Mouse (Mus musculus) MEL (cell line): ENCODE measurements at regions not wholly inside any gene's neighbourhood (a gene's known extent, or its start where the extent isn't known, plus 50 kb on each side); places are given as distances from the start of the nearest gene placed in this dataset.

Experiments used
- DNase-seq: peaks from one replicate; pipeline ENCODE4 v3.0.0; 2011; ENCODE audit warnings: low read depth, low spot score
- H3K27ac ChIP-seq: 2 replicates; pipeline ENCODE4 v1.5.1; 2012; ENCODE audit warnings: low read depth, mild to moderate bottlenecking, control low read depth, low read length, moderate library complexity; ENCODE audit not compliant: control insufficient read depth
- H3K27me3 ChIP-seq, 2 experiments: fragments of 150-350 bp in 1 of 2; sonication (generic) in 1 of 2; 2 replicates each; pipeline ENCODE4 v1.6.1; 2012; ENCODE audit warnings: low read length in 2 of 2, mild to moderate bottlenecking in 2 of 2, improper control_type of control experiment in 1 of 2, moderate library complexity in 1 of 2; ENCODE audit not compliant: insufficient read depth in 2 of 2, control insufficient read depth in 1 of 2
- H3K36me3 ChIP-seq, 2 experiments: 2 replicates each; pipeline ENCODE4 v1.6.1; 2012 to 2014; ENCODE audit warnings: low read length in 2 of 2, improper control_type of control experiment in 1 of 2, inconsistent platforms in 1 of 2, mild to moderate bottlenecking in 1 of 2; ENCODE audit not compliant: insufficient read depth in 2 of 2, control insufficient read depth in 1 of 2
- H3K4me1 ChIP-seq, 2 experiments: fragments of 150-350 bp in 1 of 2; sonication (generic) in 1 of 2; 2 replicates each; pipeline ENCODE4 v1.6.1; 2012; ENCODE audit warnings: low read length in 2 of 2, improper control_type of control experiment in 1 of 2, mild to moderate bottlenecking in 1 of 2; ENCODE audit not compliant: insufficient read depth in 2 of 2, control insufficient read depth in 1 of 2
- H3K4me3 ChIP-seq, 2 experiments: fragments of 150-350 bp in 1 of 2; sonication (generic) in 1 of 2; 2 replicates each; pipeline ENCODE4 v1.5.1; 2012; ENCODE audit warnings: low read depth in 2 of 2, low read length in 2 of 2, mild to moderate bottlenecking in 2 of 2, moderate library complexity in 2 of 2, control low read depth in 1 of 2, improper control_type of control experiment in 1 of 2; ENCODE audit not compliant: control insufficient read depth in 1 of 2, insufficient read depth in 1 of 2
- H3K79me2 ChIP-seq: 2 replicates; pipeline ENCODE4 v1.6.1; 2012; ENCODE audit warnings: mild to moderate bottlenecking, low read length, moderate library complexity; ENCODE audit not compliant: control insufficient read depth, poor library complexity, insufficient read depth
- H3K9ac ChIP-seq: 2 replicates; pipeline ENCODE4 v1.6.1; 2012; ENCODE audit warnings: low read depth, mild to moderate bottlenecking, control low read depth, low read length, moderate library complexity; ENCODE audit not compliant: control insufficient read depth, poor library complexity, severe bottlenecking
- H3K9me3 ChIP-seq: fragments of 150-350 bp; sonication (generic); replicated peaks from 2 replicates; pipeline ENCODE4 v1.6.1; 2012; ENCODE audit warnings: mild to moderate bottlenecking, low read length, improper control_type of control experiment, moderate library complexity; ENCODE audit not compliant: insufficient read depth
- CHD1 ChIP-seq: IDR thresholded peaks from 2 replicates; pipeline ENCODE4 v1.6.1; 2012; ENCODE audit warnings: low read depth, mild to moderate bottlenecking, inconsistent platforms, low read length, improper control_type of control experiment
- ELF1 ChIP-seq: IDR thresholded peaks from 2 replicates; pipeline ENCODE4 v1.6.1; 2014; ENCODE audit warnings: low read depth, mild to moderate bottlenecking, inconsistent platforms, low read length, improper control_type of control experiment, moderate library complexity
- EP300 ChIP-seq, 2 experiments: IDR thresholded peaks; 2 replicates each; pipeline ENCODE4 v1.6.1; 2011; ENCODE audit warnings: improper control_type of control experiment in 2 of 2, low read length in 2 of 2, low read depth in 1 of 2, mild to moderate bottlenecking in 1 of 2
- ETS1 ChIP-seq: IDR thresholded peaks from 2 replicates; pipeline ENCODE4 v1.6.1; 2012; ENCODE audit warnings: low read depth, mild to moderate bottlenecking, inconsistent platforms, low read length, improper control_type of control experiment, moderate library complexity
- GABPA ChIP-seq: IDR thresholded peaks from 2 replicates; pipeline ENCODE4 v1.6.1; 2012; ENCODE audit warnings: low read depth, mild to moderate bottlenecking, inconsistent platforms, low read length, improper control_type of control experiment, moderate library complexity
- GATA1 ChIP-seq: IDR thresholded peaks from 2 replicates; pipeline ENCODE4 v1.6.1; 2011; ENCODE audit warnings: low read depth, low read length, improper control_type of control experiment
- HCFC1 ChIP-seq: IDR thresholded peaks from 2 replicates; pipeline ENCODE4 v1.6.1; 2012; ENCODE audit warnings: low read depth, mild to moderate bottlenecking, inconsistent platforms, low read length, improper control_type of control experiment, moderate library complexity
- MEF2A ChIP-seq: IDR thresholded peaks from 2 replicates; pipeline ENCODE4 v1.6.1; 2014; ENCODE audit warnings: low read depth, mild to moderate bottlenecking, inconsistent platforms, low read length, improper control_type of control experiment; ENCODE audit not compliant: poor library complexity, insufficient replicate concordance, severe bottlenecking; ENCODE audit errors: extremely low read depth
- MXI1 ChIP-seq: IDR thresholded peaks from 2 replicates; pipeline ENCODE4 v1.6.1; 2011; ENCODE audit warnings: mild to moderate bottlenecking, low read depth, low read length, improper control_type of control experiment
- NELFE ChIP-seq: IDR thresholded peaks from 2 replicates; pipeline ENCODE4 v1.6.1; 2011; ENCODE audit warnings: low read depth, low read length, improper control_type of control experiment
- POLR2AphosphoS2 ChIP-seq: IDR thresholded peaks from 2 replicates; pipeline ENCODE4 v1.6.1; 2011; ENCODE audit warnings: low read length, improper control_type of control experiment
- POLR2AphosphoS5 ChIP-seq: IDR thresholded peaks from 2 replicates; pipeline ENCODE4 v1.6.1; 2012; ENCODE audit warnings: low read depth, borderline replicate concordance, mild to moderate bottlenecking, inconsistent platforms, low read length, moderate library complexity, mixed read lengths
- SIN3A ChIP-seq: IDR thresholded peaks from 2 replicates; pipeline ENCODE4 v1.6.1; 2012; ENCODE audit warnings: low read length, improper control_type of control experiment, inconsistent platforms
- TAL1 ChIP-seq: IDR thresholded peaks from 2 replicates; pipeline ENCODE4 v1.6.1; 2012; ENCODE audit warnings: mild to moderate bottlenecking, inconsistent platforms, low read length, moderate library complexity, mixed read lengths
- TBP ChIP-seq: IDR thresholded peaks from 2 replicates; pipeline ENCODE4 v1.8.0; 2011; ENCODE audit warnings: low read depth, low read length, improper control_type of control experiment
- ZNF384 ChIP-seq: IDR thresholded peaks from 2 replicates; pipeline ENCODE4 v1.6.1; 2012; ENCODE audit warnings: low read depth, mild to moderate bottlenecking, inconsistent platforms, low read length, improper control_type of control experiment

DNA sequence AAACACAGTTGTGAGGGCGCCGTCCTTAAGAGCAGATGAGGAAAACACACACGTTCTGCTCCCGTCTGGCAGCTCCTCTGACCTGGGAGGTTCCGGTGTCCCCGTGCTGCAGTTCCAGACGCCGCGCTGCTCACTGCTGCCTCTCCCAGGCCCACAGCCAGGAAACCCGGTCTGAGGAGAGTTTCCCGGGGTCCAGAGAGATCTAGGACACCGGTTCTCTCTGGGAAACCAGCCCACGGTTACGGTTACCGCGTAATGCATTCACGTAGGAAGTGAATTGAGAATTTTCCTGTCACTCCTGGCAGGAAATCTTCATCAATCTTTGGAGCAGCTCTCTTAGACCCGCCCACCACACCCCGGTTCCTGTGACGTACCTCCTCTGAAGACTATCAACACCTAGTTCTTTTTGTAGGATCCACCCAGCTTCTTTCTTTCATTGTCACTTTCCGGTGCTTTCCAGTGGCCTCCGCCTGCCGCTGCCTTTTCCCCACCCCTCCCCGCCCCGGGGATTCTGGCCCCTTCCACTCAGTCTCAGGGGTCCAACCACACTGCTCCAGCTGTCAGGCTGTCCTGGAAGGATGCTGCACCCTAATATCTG lies 127.3 kb downstream of the Zfp945 start:
- H3K27ac ChIP-seq, result no peak overlapping the region
- H3K79me2 ChIP-seq, result no peaks in the 10 kb centered on the region
- H3K4me1 ChIP-seq, result no peaks in the 10 kb centered on the region
- no peak overlapping the region for H3K4me3 ChIP-seq
- DNase-seq, result no peak
- no peaks in the 10 kb centered on the region for H3K27me3 ChIP-seq
- no peaks in the 10 kb centered on the region for H3K36me3 ChIP-seq
- no peaks in the 10 kb centered on the region for H3K9me3 ChIP-seq
- H3K9ac ChIP-seq, result no peak overlapping the region
- TF ChIP-seq CHD1 (no peak), POLR2AphosphoS2 (no peak), ELF1 (no peak), MXI1 (no peak), ETS1 (no peak), HCFC1 (no peak), ZNF384 (no peak), MEF2A (no peak)

DNA sequence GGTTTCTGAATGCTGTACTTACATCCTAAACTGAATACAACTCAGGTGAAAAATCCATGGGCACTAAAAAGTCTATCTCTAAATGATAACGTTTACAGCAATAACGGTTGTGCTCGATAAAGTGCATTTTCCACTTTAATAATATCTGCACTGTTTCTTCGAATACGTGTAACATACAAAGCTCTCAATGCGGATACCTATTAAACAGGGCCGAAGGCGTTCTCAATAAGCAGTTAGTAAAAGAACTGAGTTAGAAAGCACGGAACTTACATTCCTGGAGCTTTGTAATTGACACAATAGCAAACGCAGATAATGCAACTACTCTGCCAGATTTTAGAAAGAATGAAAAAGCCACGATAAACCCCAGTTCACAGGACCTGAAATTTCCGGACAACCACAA lies 127.8 kb downstream of the Zfp945 start:
- Histone ChIP-seq H3K4me1 (no peaks in the 10 kb centered on the region), H3K36me3 (no peaks in the 10 kb centered on the region), H3K9ac (no peak overlapping the region), H3K27ac (no peak overlapping the region), H3K4me3 (no peak overlapping the region), H3K27me3 (no peaks in the 10 kb centered on the region), H3K79me2 (no peaks in the 10 kb centered on the region), H3K9me3 (no peaks in the 10 kb centered on the region)
- TF ChIP-seq EP300 (IDR thresholded peaks at IDR 0.05; ENCODE audit: low read depth in 1 of 2, low read length in 2 of 2), result no peak
- no peak for TF ChIP-seq NELFE
- TF ChIP-seq SIN3A, result no peak
- TF ChIP-seq GATA1, result no peak
- TF ChIP-seq ETS1, result no peak
- TF ChIP-seq HCFC1, result no peak
- TF ChIP-seq ZNF384, result no peak
- no peak for TF ChIP-seq POLR2AphosphoS5
- TF ChIP-seq TBP, result no peak
- no peak for TF ChIP-seq TAL1
- TF ChIP-seq GABPA, result no peak
- no peak for TF ChIP-seq MXI1
- DNase-seq, result no peak
